Mouse (Mus musculus): ENCODE results near the gene Gpat3. TPM values are rescaled to one million over a fixed set of nuclear protein-coding genes. Genes with fewer than 3 reads are reported as not detected.
A peak's percentile ranks its signal among the peaks of the same experiment; 100 is the strongest.

Gpat3 gene
- total RNA-seq, 2 experiments from 2014 or later = 2.1 to 3.7 TPM

GRCm38 (mm10) chr5:100866183-100866582 is 20.7 kb downstream of the Gpat3 start:
- Histone ChIP-seq H3K27ac (no peak overlapping the region), H3K4me3 (no peak overlapping the region)
- peak; percentile 11 to 46 for DNase-seq (ENCODE audit: low spot score in 2 of 2)
- no peak for TF ChIP-seq CTCF (conservative IDR thresholded peaks at IDR 0.05)

DNA sequence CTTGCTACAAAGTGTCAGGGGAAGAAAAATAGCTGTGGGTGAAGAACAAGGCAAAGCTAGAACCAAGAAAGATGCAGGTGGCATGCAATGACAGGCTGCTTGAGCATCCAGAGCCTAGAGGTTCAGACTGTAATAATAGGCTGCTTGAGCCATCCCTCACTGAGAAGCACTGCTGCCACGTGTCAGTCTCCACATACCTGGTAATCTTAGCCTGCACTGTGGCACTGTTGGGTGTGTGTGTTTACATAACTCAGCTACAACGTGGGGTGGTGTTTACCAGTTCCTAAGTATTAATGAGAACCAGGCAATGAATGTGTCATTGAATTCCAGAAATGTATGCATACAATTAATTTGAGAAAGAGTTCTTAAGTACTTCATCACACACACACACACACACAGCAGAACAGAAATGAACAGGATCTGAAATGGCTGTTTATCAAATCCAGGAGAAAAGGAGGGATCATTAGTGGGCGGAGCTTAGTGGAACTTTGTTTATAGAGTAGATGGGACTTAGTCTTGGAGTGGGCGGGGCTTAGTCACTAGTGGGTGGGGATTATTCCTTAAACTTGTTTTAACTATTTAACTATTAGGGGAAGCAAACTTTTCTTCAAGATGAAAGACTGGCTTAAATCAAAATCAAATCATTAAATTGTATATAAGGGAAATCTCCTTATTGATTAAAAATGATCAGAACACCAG is 23.8 kb downstream of the Gpat3 start:
- no peak for DNase-seq (ENCODE audit: low spot score in 2 of 2)
- Histone ChIP-seq H3K4me3 (no peak overlapping the region), H3K27ac (no peak overlapping the region)
- TF ChIP-seq CTCF (conservative IDR thresholded peaks at IDR 0.05) = no peak

DNA sequence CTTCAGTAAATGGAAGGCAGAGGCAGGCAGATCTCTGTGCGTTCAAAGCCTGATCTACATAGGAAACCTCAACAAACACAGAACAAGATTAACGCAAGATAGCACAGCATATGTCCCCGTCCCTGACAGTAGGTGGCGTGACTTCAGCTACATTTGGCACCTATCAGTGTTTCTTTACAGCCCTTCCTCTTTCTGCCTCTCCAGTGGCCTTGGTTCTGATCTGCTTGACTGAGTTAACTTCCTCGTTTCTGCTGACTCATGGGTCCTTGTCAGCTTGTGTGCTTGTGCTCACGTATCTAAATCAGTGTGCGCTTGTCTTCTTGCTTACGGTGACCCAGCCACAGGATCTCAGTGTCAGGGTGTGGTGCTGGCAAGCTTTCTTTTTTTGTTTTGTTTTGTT is 26.5 kb downstream of the Gpat3 start:
- H3K4me3 ChIP-seq = no peak overlapping the region
- H3K27ac ChIP-seq = no peak overlapping the region
- no peak for DNase-seq (ENCODE audit: low spot score in 2 of 2)
- TF ChIP-seq CTCF (conservative IDR thresholded peaks at IDR 0.05) = no peak

- no peak for DNase-seq (ENCODE audit: low spot score in 2 of 2)
- Histone ChIP-seq H3K27ac (no peak overlapping the region), H3K4me3 (no peak overlapping the region)
- no peak for TF ChIP-seq CTCF (conservative IDR thresholded peaks at IDR 0.05)
Measured at GRCm38 (mm10) chr5:100874721-100875120, 29.2 kb downstream of the Gpat3 start.

- no peak for TF ChIP-seq CTCF (conservative IDR thresholded peaks at IDR 0.05)
- Histone ChIP-seq H3K4me3 (no peak overlapping the region), H3K27ac (no peak overlapping the region)
- no peak for DNase-seq (ENCODE audit: low spot score in 2 of 2)
Measured at GRCm38 (mm10) chr5:100875180-100875579, 29.7 kb downstream of the Gpat3 start.

GRCm38 (mm10) chr5:100877021-100877420 is 31.5 kb downstream of the Gpat3 start:
- DNase-seq (ENCODE audit: low spot score in 2 of 2) = no peak
- no peak for TF ChIP-seq CTCF (conservative IDR thresholded peaks at IDR 0.05)

GRCm38 (mm10) chr5:100885216-100885615 is 39.7 kb downstream of the Gpat3 start:
- TF ChIP-seq CTCF (conservative IDR thresholded peaks at IDR 0.05) = no peak
- Histone ChIP-seq H3K27ac (no peak overlapping the region), H3K4me3 (no peak overlapping the region)
- DNase-seq (ENCODE audit: low spot score in 2 of 2) = no peak

More at GRCm38 (mm10) chr5:100877021-100877420, 31.5 kb downstream of the Gpat3 start:
- no peak overlapping the region for H3K4me3 ChIP-seq
- no peak overlapping the region for H3K27ac ChIP-seq

DNA sequence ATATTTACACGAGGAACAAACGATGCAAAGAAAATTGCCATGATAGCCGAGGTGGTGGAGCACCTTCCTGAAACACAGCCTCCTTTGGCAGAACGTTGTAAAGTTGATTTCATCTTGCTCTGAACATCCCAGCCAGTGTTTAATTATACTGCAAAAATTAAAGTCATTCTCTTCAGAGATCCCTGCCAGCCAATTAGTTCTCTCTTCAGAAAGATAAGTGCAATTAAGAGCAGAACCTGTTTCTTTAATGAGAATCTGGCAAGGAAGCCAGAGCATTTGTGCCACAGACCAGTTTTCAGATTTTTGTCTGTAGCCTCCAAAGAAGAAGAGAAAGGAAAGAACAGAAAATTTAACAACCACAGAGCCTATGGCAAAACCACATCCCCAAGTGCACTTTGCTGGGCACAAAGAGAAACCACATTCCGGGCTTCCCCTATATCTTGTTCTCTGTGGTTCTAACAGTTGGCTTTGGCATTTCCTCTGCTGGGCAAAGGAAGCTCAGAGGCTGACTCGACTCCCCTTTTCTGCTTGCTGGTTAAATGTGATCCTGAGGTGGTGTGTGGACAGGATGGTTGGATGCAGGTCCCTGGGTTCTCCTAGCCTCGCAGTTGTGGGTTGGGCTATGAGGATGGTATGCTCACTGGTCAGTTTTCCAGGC is 40.9 kb downstream of the Gpat3 start:
- TF ChIP-seq CTCF (conservative IDR thresholded peaks at IDR 0.05) = no peak
- DNase-seq (ENCODE audit: low spot score in 2 of 2) = peak in 1 of 2 experiments; percentile 16
- H3K27ac ChIP-seq = no peak overlapping the region
- no peak overlapping the region for H3K4me3 ChIP-seq

GRCm38 (mm10) chr5:100896199-100896598 is 50.7 kb downstream of the Gpat3 start:
- DNase-seq (ENCODE audit: low spot score in 2 of 2) = no peak
- Histone ChIP-seq H3K27ac (no peak overlapping the region), H3K4me3 (no peak overlapping the region)
- no peak for TF ChIP-seq CTCF (conservative IDR thresholded peaks at IDR 0.05)

DNA sequence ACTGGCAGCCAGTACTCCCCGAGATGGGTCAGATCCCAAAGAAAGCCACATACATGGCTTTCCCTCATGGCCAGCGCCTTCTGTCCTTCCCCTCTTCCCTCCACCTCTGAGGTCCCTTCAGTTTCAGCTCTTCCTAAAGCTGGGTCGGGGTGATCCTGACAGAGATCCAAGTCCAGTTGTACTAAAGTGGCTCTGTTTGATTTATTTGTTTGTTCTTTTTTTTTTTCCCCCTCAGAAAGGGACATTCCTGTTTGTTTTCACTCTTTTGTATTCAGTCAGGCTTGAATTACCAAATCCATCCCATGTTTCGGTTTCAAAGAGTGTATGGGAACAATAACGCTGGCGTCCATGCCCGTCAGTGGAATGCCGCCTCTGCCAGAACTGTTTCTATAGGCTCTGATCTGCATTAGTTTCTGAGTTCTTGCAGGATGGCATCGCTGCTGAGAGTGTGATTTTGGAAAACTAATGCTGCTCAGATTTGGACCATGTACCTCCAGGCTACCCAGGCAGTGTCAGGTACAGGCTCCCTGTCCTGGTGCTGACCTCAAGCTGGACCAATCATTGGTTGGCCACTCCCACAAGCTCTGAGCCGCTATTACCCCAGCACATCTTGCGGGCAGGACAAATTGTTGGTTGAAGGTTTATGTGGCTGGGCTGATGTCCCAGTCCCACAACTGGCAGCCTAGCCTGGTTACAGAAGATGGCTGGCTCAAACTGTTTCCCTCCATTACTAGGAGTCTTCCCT is 54.4 kb downstream of the Gpat3 start:
- no peak for TF ChIP-seq CTCF (conservative IDR thresholded peaks at IDR 0.05)
- Histone ChIP-seq H3K27ac (no peak overlapping the region), H3K4me3 (no peak overlapping the region)
- DNase-seq (ENCODE audit: low spot score in 2 of 2) = no peak

GRCm38 (mm10) chr5:100901046-100901445 is 55.5 kb downstream of the Gpat3 start:
- Histone ChIP-seq H3K27ac (no peak overlapping the region), H3K4me3 (no peak overlapping the region)
- no peak for DNase-seq (ENCODE audit: low spot score in 2 of 2)
- no peak for TF ChIP-seq CTCF (conservative IDR thresholded peaks at IDR 0.05)

DNA sequence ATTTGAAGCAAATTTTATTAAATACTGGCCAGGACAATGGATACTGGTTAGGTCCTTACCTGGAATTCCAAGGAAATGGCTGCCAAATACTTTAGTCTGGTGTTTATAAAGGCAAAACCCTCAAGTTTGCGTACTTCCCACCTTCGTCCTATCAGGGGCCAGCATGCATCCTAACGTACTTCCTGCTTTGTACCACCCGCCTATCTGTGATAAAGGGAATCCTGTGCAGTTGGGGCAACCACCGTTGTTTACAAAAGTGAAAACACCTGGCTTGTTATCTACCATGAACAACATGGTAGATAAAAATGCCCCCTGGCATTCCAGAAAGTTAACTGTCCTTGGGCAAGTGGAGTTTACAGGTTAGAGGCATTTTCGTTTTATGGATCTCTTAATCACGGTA is 63.0 kb downstream of the Gpat3 start:
- Histone ChIP-seq H3K4me3 (no peak overlapping the region), H3K27ac (no peak overlapping the region)
- TF ChIP-seq CTCF (conservative IDR thresholded peaks at IDR 0.05) = no peak
- no peak for DNase-seq (ENCODE audit: low spot score in 2 of 2)

GRCm38 (mm10) chr5:100908901-100909300 is 63.4 kb downstream of the Gpat3 start:
- Histone ChIP-seq H3K4me3 (no peak overlapping the region), H3K27ac (no peak overlapping the region)
- no peak for TF ChIP-seq CTCF (conservative IDR thresholded peaks at IDR 0.05)
- DNase-seq (ENCODE audit: low spot score in 2 of 2) = no peak

Measured in layer of hippocampus, adult 2 months (tissue).